Mouse (Mus musculus) embryonic facial prominence, embryonic 15.5 days (tissue): ENCODE measurements around the gene Rph3al. TPM values are rescaled to one million over a fixed set of nuclear protein-coding genes. Genes with fewer than 3 reads are reported as not detected.

ENCODE experiments used
- ATAC-seq: fragments of 200-750 bp; cut with Nextera tagmentation; 2 replicates; pipeline ENCODE4 v1.8.0; 2017; ENCODE audit warnings: low read depth, moderate TSS enrichment; ENCODE audit not compliant: insufficient number of reproducible peaks, low FRiP score, low TSS enrichment
- H3K27ac ChIP-seq: fragments of 300-500 bp; sonication (generic); replicated peaks from 2 replicates; pipeline ENCODE4 v1.5.1; 2015; ENCODE audit warnings: mild to moderate bottlenecking, inconsistent platforms
- H3K27me3 ChIP-seq: fragments of 300-500 bp; sonication (generic); 2 replicates; pipeline ENCODE4 v1.6.1; 2015; ENCODE audit warnings: inconsistent platforms
- H3K36me3 ChIP-seq: fragments of 300-500 bp; sonication (generic); 2 replicates; pipeline ENCODE4 v1.6.1; 2015; ENCODE audit warnings: mild to moderate bottlenecking, inconsistent platforms
- H3K4me1 ChIP-seq: fragments of 300-500 bp; sonication (generic); 2 replicates; pipeline ENCODE4 v1.6.1; 2015; ENCODE audit warnings: inconsistent platforms
- H3K4me2 ChIP-seq: fragments of 300-500 bp; sonication (generic); replicated peaks from 2 replicates; pipeline ENCODE4 v1.6.1; 2015; ENCODE audit warnings: mild to moderate bottlenecking, inconsistent platforms
- H3K4me3 ChIP-seq: fragments of 300-500 bp; sonication (generic); replicated peaks from 2 replicates; pipeline ENCODE4 v1.5.1; 2015; ENCODE audit warnings: mild to moderate bottlenecking, inconsistent platforms
- H3K9ac ChIP-seq: fragments of 300-500 bp; sonication (generic); 2 replicates; pipeline ENCODE4 v1.6.1; 2015; ENCODE audit warnings: inconsistent platforms
- H3K9me3 ChIP-seq: fragments of 300-500 bp; sonication (generic); replicated peaks from 2 replicates; pipeline ENCODE4 v1.6.1; 2016; ENCODE audit warnings: inconsistent platforms
- WGBS: fragments of 180-500 bp; shearing (Covaris S2); methylation state at CpG from one replicate; pipeline ENCODE4 v1.1.7; 2015; 5-methylcytosine and 5-hydroxymethylcytosine counted together
- polyA plus RNA-seq: library from polyadenylated mRNA; unstranded; fragments of >200 nt; fragmentation: Nextera tagmentation; extraction: Ambion mirVana; gene quantifications from 2 replicates; pipeline ENCODE4 v1.2.1, GENCODE M21; 2015

Rph3al gene
- polyA plus RNA-seq, 1 experiment from 2014 or later = 3.6 TPM

- Histone ChIP-seq H3K27ac (no peak overlapping the region), H3K4me2 (no peak overlapping the region)
- ATAC-seq = no peak
These were observed 11.6 kb downstream of the Rph3al start for GRCm38 (mm10) chr11:75926431-75927312.

GRCm38 (mm10) chr11:75925801-75926200, 12.4 kb downstream of the Rph3al start:
- H3K27me3 ChIP-seq = no peaks in the 10 kb centered on the region
- no peak overlapping the region for H3K4me3 ChIP-seq
- H3K36me3 ChIP-seq = no peaks in the 10 kb centered on the region
- no peak for ATAC-seq
- WGBS = 65% methylated on average over 7 of the region's 7 CpGs
- H3K4me2 ChIP-seq = no peak overlapping the region
- no peak overlapping the region for H3K9ac ChIP-seq
- no peak overlapping the region for H3K27ac ChIP-seq
- H3K4me1 ChIP-seq = peaks cover 15% of the 10 kb centered on the region
- no peaks in the 10 kb centered on the region for H3K9me3 ChIP-seq

More at GRCm38 (mm10) chr11:75926431-75927312, 11.6 kb downstream of the Rph3al start:
- no peak overlapping the region for H3K4me3 ChIP-seq
- 59% methylated on average over 13 of the region's 13 CpGs for WGBS
- peaks cover 15% of the 10 kb centered on the region for H3K4me1 ChIP-seq
- H3K9ac ChIP-seq = no peak overlapping the region
- no peaks in the 10 kb centered on the region for H3K27me3 ChIP-seq
- no peaks in the 10 kb centered on the region for H3K9me3 ChIP-seq
- H3K36me3 ChIP-seq = no peaks in the 10 kb centered on the region

- Histone ChIP-seq H3K27ac (no peak overlapping the region; the same call in 1 of the 2 replicates), H3K9me3 (no peaks in the 10 kb centered on the region), H3K4me2 (no peak overlapping the region), H3K27me3 (no peaks in the 10 kb centered on the region), H3K9ac (no peak overlapping the region), H3K36me3 (no peaks in the 10 kb centered on the region), H3K4me1 (peaks cover 15% of the 10 kb centered on the region), H3K4me3 (no peak overlapping the region)
- 87% methylated on average over 4 of the region's 4 CpGs for WGBS
- ATAC-seq = no peak
These were observed 15.5 kb downstream of the Rph3al start for GRCm38 (mm10) chr11:75922741-75923140.

- Histone ChIP-seq H3K9me3 (no peaks in the 10 kb centered on the region), H3K4me2 (no peak overlapping the region), H3K4me1 (peaks cover 11% of the 10 kb centered on the region; the same call in 1 of the 2 replicates), H3K4me3 (no peak overlapping the region), H3K27ac (no peak overlapping the region), H3K9ac (no peak overlapping the region), H3K36me3 (no peaks in the 10 kb centered on the region), H3K27me3 (no peaks in the 10 kb centered on the region)
- WGBS = 85% methylated on average over 6 of the region's 6 CpGs
- ATAC-seq = no peak
These were observed 19.1 kb downstream of the Rph3al start for GRCm38 (mm10) chr11:75919139-75919538.

GRCm38 (mm10) chr11:75917340-75917739, 20.9 kb downstream of the Rph3al start:
- Histone ChIP-seq H3K4me3 (no peak overlapping the region), H3K4me1 (peaks cover 5% of the 10 kb centered on the region; the same call in 1 of the 2 replicates), H3K9me3 (no peaks in the 10 kb centered on the region), H3K27me3 (no peaks in the 10 kb centered on the region), H3K36me3 (no peaks in the 10 kb centered on the region), H3K9ac (no peak overlapping the region), H3K27ac (no peak overlapping the region), H3K4me2 (no peak overlapping the region)
- no peak for ATAC-seq
- whole genome bisulfite sequencing = 74% methylated on average over 3 of the region's 3 CpGs

- H3K4me2 ChIP-seq = no peak overlapping the region
- no peak overlapping the region for H3K4me3 ChIP-seq
- 59% methylated on average over 3 of the region's 3 CpGs for WGBS
- peaks cover 5% of the 10 kb centered on the region; the same call in 1 of the 2 replicates for H3K4me1 ChIP-seq
- no peaks in the 10 kb centered on the region for H3K36me3 ChIP-seq
- H3K27me3 ChIP-seq = no peaks in the 10 kb centered on the region
- ATAC-seq = no peak
- H3K9ac ChIP-seq = no peak overlapping the region
- no peaks in the 10 kb centered on the region for H3K9me3 ChIP-seq
- no peak overlapping the region for H3K27ac ChIP-seq
These were observed 24.3 kb downstream of the Rph3al start for GRCm38 (mm10) chr11:75913953-75914352.

- Histone ChIP-seq H3K9ac (no peak overlapping the region), H3K4me3 (no peak overlapping the region), H3K9me3 (no peaks in the 10 kb centered on the region), H3K4me1 (peaks cover 5% of the 10 kb centered on the region; the same call in 1 of the 2 replicates), H3K36me3 (no peaks in the 10 kb centered on the region), H3K4me2 (no peak overlapping the region), H3K27me3 (no peaks in the 10 kb centered on the region), H3K27ac (no peak overlapping the region)
- ATAC-seq = no peak
- WGBS = 41% methylated on average over 10 of the region's 10 CpGs
These were observed 25.1 kb downstream of the Rph3al start for GRCm38 (mm10) chr11:75912944-75913657.

GRCm38 (mm10) chr11:75911962-75912361, 26.3 kb downstream of the Rph3al start:
- 93% methylated on average over 1 of the region's 1 CpGs for WGBS
- no peak for ATAC-seq
- Histone ChIP-seq H3K27me3 (no peaks in the 10 kb centered on the region), H3K4me2 (no peak overlapping the region), H3K4me3 (no peak overlapping the region), H3K9me3 (no peaks in the 10 kb centered on the region), H3K9ac (no peak overlapping the region), H3K27ac (no peak overlapping the region), H3K36me3 (no peaks in the 10 kb centered on the region), H3K4me1 (peaks cover 5% of the 10 kb centered on the region; the same call in 1 of the 2 replicates)

GRCm38 (mm10) chr11:75909702-75910429, 28.4 kb downstream of the Rph3al start:
- Histone ChIP-seq H3K4me3 (no peak overlapping the region), H3K9me3 (no peaks in the 10 kb centered on the region), H3K27ac (no peak overlapping the region), H3K27me3 (no peaks in the 10 kb centered on the region), H3K36me3 (no peaks in the 10 kb centered on the region), H3K4me1 (no peaks in the 10 kb centered on the region), H3K4me2 (no peak overlapping the region), H3K9ac (no peak overlapping the region)
- no peak for ATAC-seq
- 83% methylated on average over 9 of the region's 9 CpGs for WGBS

GRCm38 (mm10) chr11:75907406-75907805, 30.8 kb downstream of the Rph3al start:
- 70% methylated on average over 4 of the region's 4 CpGs for WGBS
- H3K27me3 ChIP-seq = no peaks in the 10 kb centered on the region
- peaks cover 5% of the 10 kb centered on the region; the same call in 1 of the 2 replicates for H3K4me1 ChIP-seq
- no peak overlapping the region for H3K27ac ChIP-seq
- no peaks in the 10 kb centered on the region for H3K9me3 ChIP-seq
- no peaks in the 10 kb centered on the region for H3K36me3 ChIP-seq
- H3K9ac ChIP-seq = no peak overlapping the region
- ATAC-seq = no peak
- H3K4me3 ChIP-seq = no peak overlapping the region
- no peak overlapping the region for H3K4me2 ChIP-seq

GRCm38 (mm10) chr11:75906556-75906955, 31.7 kb downstream of the Rph3al start:
- H3K4me3 ChIP-seq = no peak overlapping the region
- ATAC-seq = no peak
- H3K27me3 ChIP-seq = no peaks in the 10 kb centered on the region
- H3K4me2 ChIP-seq = no peak overlapping the region
- no peak overlapping the region for H3K9ac ChIP-seq
- no peaks in the 10 kb centered on the region for H3K9me3 ChIP-seq
- WGBS = 59% methylated on average over 12 of the region's 12 CpGs
- H3K27ac ChIP-seq = no peak overlapping the region
- H3K4me1 ChIP-seq = peaks cover 5% of the 10 kb centered on the region; the same call in 1 of the 2 replicates
- H3K36me3 ChIP-seq = no peaks in the 10 kb centered on the region
